Mouse (Mus musculus): ENCODE data around the gene Fam32a. TPM values are rescaled to one million over a fixed set of nuclear protein-coding genes. Genes with fewer than 3 reads are reported as not detected.

Fam32a gene
- polyA plus RNA-seq (2012; rRNA removed), result 28.3 and 28.8 TPM in 2 replicates

GRCm38 (mm10) chr8:72219541-72220363, at the start of gene Fam32a:
Fam32a (plus strand) TSS chr8:72219730.

GRCm38 (mm10) chr8:72189417-72190214, 29.9 kb upstream of the Fam32a start, which contains the start of gene Hsh2d:
Hsh2d (plus strand) TSS chr8:72189638.

GRCm38 (mm10) chr8:72212751-72213150, 6.8 kb upstream of the Fam32a start, which contains the start of gene Cib3:
Cib3 (minus strand) TSS chr8:72212837.

GRCm38 (mm10) chr8:72213536-72213935, 6.0 kb upstream of the Fam32a start, which contains the start of gene Gm11034:
Gm11034 (minus strand) TSS chr8:72213636.

GRCm38 (mm10) chr8:72239499-72240402, 20.2 kb downstream of the Fam32a start, which contains the start of gene Ap1m1:
Ap1m1 (plus strand) TSS chr8:72240018.

Other genes starting within 250 kb of the Fam32a start
- 5.9 and 6.0 TPM in 2 replicates for gene Cyp4f18, start 210.1 kb upstream of the Fam32a start, polyA plus RNA-seq (2012; rRNA removed)
- not detected in 2 replicates for gene Olfr372, start 178.5 kb upstream of the Fam32a start, polyA plus RNA-seq (2012; rRNA removed)
- gene Olfr373, start 136.6 kb upstream of the Fam32a start, polyA plus RNA-seq (2012; rRNA removed), result not detected in 2 replicates
- gene Olfr374, start 112.7 kb upstream of the Fam32a start, polyA plus RNA-seq (2012; rRNA removed), result 0.01 TPM in 1 of 2 replicates, not detected in the other
- gene Tpm4, start 84.8 kb upstream of the Fam32a start, polyA plus RNA-seq (2012; rRNA removed), result 60.7 and 68.7 TPM in 2 replicates
- 66.6 and 67.5 TPM in 2 replicates for gene Rab8a, start 58.5 kb upstream of the Fam32a start, polyA plus RNA-seq (2012; rRNA removed)
- gene Hsh2d, start 30.1 kb upstream of the Fam32a start, polyA plus RNA-seq (2012; rRNA removed), result 0.89 and 1.6 TPM in 2 replicates
- 0.03 TPM in 1 of 2 replicates, not detected in the other for gene Cib3, start 6.9 kb upstream of the Fam32a start, polyA plus RNA-seq (2012; rRNA removed)
- not detected in 2 replicates for gene Gm11034, start 6.1 kb upstream of the Fam32a start, polyA plus RNA-seq (2012; rRNA removed)
- 33.5 and 36.0 TPM in 2 replicates for gene Ap1m1, start 20.3 kb downstream of the Fam32a start, polyA plus RNA-seq (2012; rRNA removed)
- 5.7 and 6.6 TPM in 2 replicates for gene Gm10282, start 85.5 kb downstream of the Fam32a start, polyA plus RNA-seq (2012; rRNA removed)
- 4.9 and 5.6 TPM in 2 replicates for gene Klf2, start 99.3 kb downstream of the Fam32a start, polyA plus RNA-seq (2012; rRNA removed)
- gene Eps15l1, start 201.7 kb downstream of the Fam32a start, polyA plus RNA-seq (2012; rRNA removed), result 16.9 and 20.9 TPM in 2 replicates
- 0.22 and 0.32 TPM in 2 replicates for gene Calr3, start 224.1 kb downstream of the Fam32a start, polyA plus RNA-seq (2012; rRNA removed)
- 2.4 and 2.5 TPM in 2 replicates for gene 1700030K09Rik, start 224.2 kb downstream of the Fam32a start, polyA plus RNA-seq (2012; rRNA removed)

Data from liver, embryonic 18 days (tissue).